Mouse (Mus musculus) adrenal gland, postnatal 14 days (tissue): ENCODE measurements around the gene Eva1c. TPM values are rescaled to one million over a fixed set of nuclear protein-coding genes. Genes with fewer than 3 reads are reported as not detected.
A peak's percentile ranks its signal among the peaks of the same experiment; 100 is the strongest.
"Not testable (repeated sequence)": the region's sequence is repeated elsewhere in the genome, so short reads cannot be mapped to it uniquely, and the experiment has no call there.

Source experiments
- DNase-seq: peaks from one replicate; pipeline ENCODE4 v3.0.0; 2021; ENCODE audit warnings: mixed read lengths
- long read RNA-seq, 2 experiments: library from polyadenylated mRNA; stranded (forward); transcript quantifications; one replicate each; pipeline ENCODE4 v2.0.0; 2021
- total RNA-seq: library from RNA; stranded (reverse); gene quantifications from 2 replicates; pipeline ENCODE4 v1.2.3, GENCODE M21; 2021

The Eva1c gene
- total RNA-seq = 4.1 and 4.3 TPM in 2 replicates
- long read RNA-seq, experiment 1, partial matches to known transcripts = 0 of 4 reads
- long read RNA-seq, experiment 1, other reads (novel, unspliced or antisense) = 2 of 4 reads
- long read RNA-seq, experiment 2 = 0 reads

- DNase-seq = no peak
These were observed at the start of gene Eva1c for GRCm38 (mm10) chr16:90826457-90826856. Eva1c (plus strand) TSS chr16:90826719.

- no peak for DNase-seq
These were observed 46.7 kb upstream of the Eva1c start for GRCm38 (mm10) chr16:90779783-90780182.

- DNase-seq = no peak
These were observed 43.2 kb upstream of the Eva1c start for GRCm38 (mm10) chr16:90783302-90783701.

GRCm38 (mm10) chr16:90785257-90785656, 41.3 kb upstream of the Eva1c start:
- no peak for DNase-seq

GRCm38 (mm10) chr16:90788580-90788979, 37.9 kb upstream of the Eva1c start:
- DNase-seq = no peak

GRCm38 (mm10) chr16:90790946-90791345, 35.6 kb upstream of the Eva1c start:
- no peak for DNase-seq

GRCm38 (mm10) chr16:90792066-90792465, 34.5 kb upstream of the Eva1c start:
- no peak for DNase-seq

- DNase-seq = peak; percentile 72
These were observed 34.0 kb upstream of the Eva1c start for GRCm38 (mm10) chr16:90792500-90792899.

- DNase-seq = no peak
These were observed 31.8 kb upstream of the Eva1c start for GRCm38 (mm10) chr16:90794708-90795107.

GRCm38 (mm10) chr16:90798446-90798845, 28.1 kb upstream of the Eva1c start:
- DNase-seq = no peak

GRCm38 (mm10) chr16:90798848-90799247, 27.7 kb upstream of the Eva1c start:
- no peak for DNase-seq

GRCm38 (mm10) chr16:90799840-90800239, 26.7 kb upstream of the Eva1c start:
- peak; percentile 46 for DNase-seq

- no peak for DNase-seq
These were observed 25.3 kb upstream of the Eva1c start for GRCm38 (mm10) chr16:90801251-90801650.

GRCm38 (mm10) chr16:90801928-90802327, 24.6 kb upstream of the Eva1c start:
- DNase-seq = peak; percentile 72

GRCm38 (mm10) chr16:90804466-90804865, 22.1 kb upstream of the Eva1c start:
- DNase-seq = peak; percentile 33

- DNase-seq = peak; percentile 100
These were observed 16.4 kb upstream of the Eva1c start, which contains the start of gene Urb1 for GRCm38 (mm10) chr16:90809975-90810715. Urb1 (minus strand) TSS chr16:90810413.

- DNase-seq = no peak
These were observed 15.7 kb upstream of the Eva1c start for GRCm38 (mm10) chr16:90810716-90811256.

GRCm38 (mm10) chr16:90812086-90812485, 14.4 kb upstream of the Eva1c start:
- peak; percentile 56 for DNase-seq

- DNase-seq = no peak
These were observed 6.2 kb upstream of the Eva1c start for GRCm38 (mm10) chr16:90820326-90820725.

- DNase-seq = no peak
These were observed 5.3 kb upstream of the Eva1c start for GRCm38 (mm10) chr16:90821046-90821697.

GRCm38 (mm10) chr16:90822284-90822935, 4.1 kb upstream of the Eva1c start:
- no peak for DNase-seq

GRCm38 (mm10) chr16:90822981-90823380, 3.5 kb upstream of the Eva1c start:
- no peak for DNase-seq

GRCm38 (mm10) chr16:90823986-90824385, 2.5 kb upstream of the Eva1c start:
- DNase-seq = not testable (repeated sequence)
